ENCODE assay signal across 35 mouse cellular contexts in genomic region chr4:21807204-21807603, GRCm38 (mm10). TPM values are rescaled to one million over a fixed set of nuclear protein-coding genes. Genes with fewer than 3 reads are reported as not detected.
DNase-seq lines count a peak whose midpoint lies in the region; ATAC-seq lines count a peak whose summit lies in the region.
"Had no signal": no experiment of that assay in that cellular context is flagged by ENCODE, and none has a peak within 500 bp of the region (broad histone marks: within the 10 kb centered on the region; RNA-seq: fewer than 3 reads in every experiment).

No protein-coding gene starts in this region.

- H3K27ac ChIP-seq in hindbrain, embryonic 11.5 days (ENCODE audit: low read depth, low read length) = no peak overlapping the region
- no peak overlapping the region for H3K27ac ChIP-seq in hindbrain, embryonic 13.5 days
- no peak overlapping the region for H3K27ac ChIP-seq in neural tube, embryonic 12.5 days
- no peak overlapping the region for H3K27ac ChIP-seq in neural tube, embryonic 15.5 days (replicated peaks)
- H3K27ac ChIP-seq: gastrocnemius, adult 2 months; kidney, embryonic 15.5 days; limb, embryonic 10.5 days; limb, embryonic 15.5 days; liver, embryonic 13.5 days; neural tube, embryonic 13.5 days; stomach, postnatal 0 days had no signal

- H3K9ac ChIP-seq in hindbrain, embryonic 11.5 days (ENCODE audit: low read depth, low read length) = no peak overlapping the region
- no peak overlapping the region for H3K9ac ChIP-seq in hindbrain, embryonic 13.5 days
- no peak overlapping the region for H3K9ac ChIP-seq in neural tube, embryonic 12.5 days
- no peak overlapping the region for H3K9ac ChIP-seq in neural tube, embryonic 15.5 days (replicated peaks)
- H3K9ac ChIP-seq: kidney, embryonic 15.5 days; limb, embryonic 15.5 days; liver, embryonic 13.5 days; neural tube, embryonic 13.5 days had no signal

- H3K27me3 ChIP-seq in hindbrain, embryonic 11.5 days (ENCODE audit: control insufficient read depth, insufficient read depth, low read length) = no peaks in the 10 kb centered on the region
- H3K27me3 ChIP-seq in hindbrain, embryonic 13.5 days = no peaks in the 10 kb centered on the region
- H3K27me3 ChIP-seq in neural tube, embryonic 12.5 days (replicated peaks) = no peaks in the 10 kb centered on the region
- no peaks in the 10 kb centered on the region for H3K27me3 ChIP-seq in neural tube, embryonic 15.5 days (replicated peaks)
- H3K27me3 ChIP-seq: kidney, embryonic 15.5 days; limb, embryonic 15.5 days; liver, embryonic 13.5 days; megakaryocyte, embryonic 14.5 days; neural tube, embryonic 13.5 days had no signal

- H3K36me3 ChIP-seq in hindbrain, embryonic 11.5 days (ENCODE audit: control insufficient read depth, insufficient read depth, low read length) = no peaks in the 10 kb centered on the region
- peaks cover 45% of the 10 kb centered on the region for H3K36me3 ChIP-seq in hindbrain, embryonic 13.5 days
- peaks cover 28% of the 10 kb centered on the region for H3K36me3 ChIP-seq in neural tube, embryonic 12.5 days
- H3K36me3 ChIP-seq in neural tube, embryonic 15.5 days = peaks cover 30% of the 10 kb centered on the region

- peak; percentile 36 for DNase-seq in hindbrain, embryonic 11.5 days (ENCODE audit: low spot score)
- peak; percentile 18 for DNase-seq in mesoderm, embryonic 11.5 days (ENCODE audit: low read depth, low spot score)
- no peak for DNase-seq in spleen, adult 12 weeks (ENCODE audit: low spot score)
- no peak for DNase-seq in cerebellum, adult 8-10 months
- DNase-seq: adrenal gland, adult 2 months; adrenal gland, postnatal 36 days; B cell, adult 2 months; cerebellum, adult 9-10 months; cerebellum, postnatal 36 days; gastrocnemius, adult 2 months; gastrocnemius, postnatal 36 days; heart, adult 18-20 months; heart, postnatal 4 days; kidney, adult 11 months; kidney, postnatal 25 days; liver, embryonic 13.5 days; lung, adult 18-20 months; lung, postnatal 4 days; midbrain, embryonic 14.5 days; right cerebral cortex, adult 18-20 months; thymus, adult 18-20 months; thymus, postnatal 25 days had no signal

- H3K4me1 ChIP-seq in hindbrain, embryonic 11.5 days (replicated peaks; ENCODE audit: control insufficient read depth, insufficient read depth, low read length) = no peaks in the 10 kb centered on the region
- no peaks in the 10 kb centered on the region for H3K4me1 ChIP-seq in hindbrain, embryonic 13.5 days (replicated peaks)
- H3K4me1 ChIP-seq in neural tube, embryonic 12.5 days = no peaks in the 10 kb centered on the region
- H3K4me1 ChIP-seq in neural tube, embryonic 15.5 days = no peaks in the 10 kb centered on the region
- H3K4me1 ChIP-seq: kidney, embryonic 15.5 days; limb, embryonic 10.5 days; limb, embryonic 15.5 days; liver, embryonic 13.5 days; megakaryocyte, embryonic 14.5 days had no signal

- WGBS in hindbrain, embryonic 11.5 days = 48% methylated on average over 5 of the region's 5 CpGs
- WGBS in hindbrain, embryonic 13.5 days = 47% methylated on average over 5 of the region's 5 CpGs
- WGBS in neural tube, embryonic 12.5 days = 53% methylated on average over 5 of the region's 5 CpGs
- 37% methylated on average over 5 of the region's 5 CpGs for WGBS in neural tube, embryonic 15.5 days

- no peak overlapping the region for H3K4me3 ChIP-seq in hindbrain, embryonic 11.5 days (ENCODE audit: low read depth, low read length)
- H3K4me3 ChIP-seq in hindbrain, embryonic 13.5 days = no peak overlapping the region
- H3K4me3 ChIP-seq in neural tube, embryonic 12.5 days = no peak overlapping the region
- no peak overlapping the region for H3K4me3 ChIP-seq in neural tube, embryonic 15.5 days (replicated peaks)
- H3K4me3 ChIP-seq: gastrocnemius, adult 2 months; kidney, embryonic 15.5 days; limb, embryonic 10.5 days; limb, embryonic 15.5 days; liver, embryonic 13.5 days; megakaryocyte, embryonic 14.5 days; neural tube, embryonic 13.5 days had no signal

- no peak overlapping the region for H3K4me2 ChIP-seq in hindbrain, embryonic 11.5 days (replicated peaks; ENCODE audit: low read depth, low read length)
- H3K4me2 ChIP-seq in hindbrain, embryonic 13.5 days = no peak overlapping the region
- H3K4me2 ChIP-seq in neural tube, embryonic 12.5 days (replicated peaks) = no peak overlapping the region
- no peak overlapping the region for H3K4me2 ChIP-seq in neural tube, embryonic 15.5 days
- H3K4me2 ChIP-seq: heart, embryonic 11.5 days; kidney, embryonic 15.5 days; limb, embryonic 15.5 days; liver, embryonic 13.5 days; neural tube, embryonic 13.5 days had no signal

- no peaks in the 10 kb centered on the region for H3K9me3 ChIP-seq in hindbrain, embryonic 11.5 days (ENCODE audit: control insufficient read depth, low read length)
- H3K9me3 ChIP-seq in hindbrain, embryonic 13.5 days = no peaks in the 10 kb centered on the region
- no peaks in the 10 kb centered on the region for H3K9me3 ChIP-seq in neural tube, embryonic 12.5 days
- no peaks in the 10 kb centered on the region for H3K9me3 ChIP-seq in neural tube, embryonic 15.5 days (replicated peaks)
- H3K9me3 ChIP-seq: kidney, embryonic 15.5 days; limb, embryonic 10.5 days; limb, embryonic 15.5 days; liver, embryonic 13.5 days; megakaryocyte, embryonic 14.5 days; neural tube, embryonic 13.5 days had no signal

- ATAC-seq in hindbrain, embryonic 11.5 days (ENCODE audit: low FRiP score) = peak; percentile 84
- ATAC-seq in hindbrain, embryonic 13.5 days (ENCODE audit: low FRiP score) = no peak
- peak; percentile 78 for ATAC-seq in neural tube, embryonic 12.5 days (ENCODE audit: low FRiP score, low read depth)
- no peak for ATAC-seq in neural tube, embryonic 15.5 days (ENCODE audit: low FRiP score)
- ATAC-seq: forebrain, embryonic 16.5 days; inflammation-experienced regulatory T-cells, adult 6 months; lung, postnatal 0 days had no signal

RNA-seq across cellular contexts. Expression of gene Pnisr, which starts 40.2 kb away (rescaled TPM):
- polyA plus RNA-seq in hindbrain, embryonic 11.5 days (2014; fragmentation: Nextera tagmentation; extraction: Ambion mirVana) = 177 and 209 TPM in 2 replicates
- polyA plus RNA-seq in hindbrain, embryonic 13.5 days (2015; fragmentation: Nextera tagmentation; extraction: Ambion mirVana) = 195 and 201 TPM in 2 replicates
- 184 and 189 TPM in 2 replicates for polyA plus RNA-seq in neural tube, embryonic 12.5 days (2016; fragmentation: Nextera tagmentation; extraction: Ambion mirVana)
- 163 and 171 TPM in 2 replicates for polyA plus RNA-seq in neural tube, embryonic 15.5 days (2015; fragmentation: Nextera tagmentation; extraction: Ambion mirVana)

RNA-seq across cellular contexts. Expression of gene Tstd3, which starts 40.2 kb away (rescaled TPM):
- 29.3 and 32.0 TPM in 2 replicates for polyA plus RNA-seq in hindbrain, embryonic 11.5 days (2014; fragmentation: Nextera tagmentation; extraction: Ambion mirVana)
- 25.9 and 27.1 TPM in 2 replicates for polyA plus RNA-seq in hindbrain, embryonic 13.5 days (2015; fragmentation: Nextera tagmentation; extraction: Ambion mirVana)
- 26.0 and 26.6 TPM in 2 replicates for polyA plus RNA-seq in neural tube, embryonic 12.5 days (2016; fragmentation: Nextera tagmentation; extraction: Ambion mirVana)
- 23.8 and 24.5 TPM in 2 replicates for polyA plus RNA-seq in neural tube, embryonic 15.5 days (2015; fragmentation: Nextera tagmentation; extraction: Ambion mirVana)

RNA-seq across cellular contexts. Expression of gene Usp45, which starts 40.2 kb away (rescaled TPM):
- polyA plus RNA-seq in hindbrain, embryonic 11.5 days (2014; fragmentation: Nextera tagmentation; extraction: Ambion mirVana) = 14.3 and 17.4 TPM in 2 replicates
- 7.6 and 8.2 TPM in 2 replicates for polyA plus RNA-seq in hindbrain, embryonic 13.5 days (2015; fragmentation: Nextera tagmentation; extraction: Ambion mirVana)
- 8.7 and 10.1 TPM in 2 replicates for polyA plus RNA-seq in neural tube, embryonic 12.5 days (2016; fragmentation: Nextera tagmentation; extraction: Ambion mirVana)
- polyA plus RNA-seq in neural tube, embryonic 15.5 days (2015; fragmentation: Nextera tagmentation; extraction: Ambion mirVana) = 6.3 and 6.4 TPM in 2 replicates

Comparison
In these comparisons a context has a peak if more than half of its experiments do, and no peak if none do; other contexts are left out.
1. ATAC-seq: peak in hindbrain, embryonic 11.5 days (single experiment) and neural tube, embryonic 12.5 days (single experiment); none in hindbrain, embryonic 13.5 days (single experiment) and neural tube, embryonic 15.5 days (single experiment).
2. DNase-seq: peak in hindbrain, embryonic 11.5 days (single experiment) and mesoderm, embryonic 11.5 days (single experiment); none in spleen, adult 12 weeks (single experiment) and cerebellum, adult 8-10 months (single experiment).